Mouse (Mus musculus) neural tube, embryonic 11.5 days (tissue): Measurements from ENCODE around the gene Os9. TPM values are rescaled to one million over a fixed set of nuclear protein-coding genes. Genes with fewer than 3 reads are reported as not detected.
"Not testable (repeated sequence)": the region's sequence is repeated elsewhere in the genome, so short reads cannot be mapped to it uniquely, and the experiment has no call there.

Source experiments
- ATAC-seq: fragments of 200-750 bp; cut with Nextera tagmentation; 2 replicates; pipeline ENCODE4 v1.8.0; 2017; ENCODE audit warnings: moderate number of reproducible peaks, mild to moderate bottlenecking, moderate TSS enrichment, moderate library complexity; ENCODE audit not compliant: insufficient read depth, low FRiP score, low TSS enrichment
- DNase-seq: peaks from one replicate; pipeline ENCODE4 v3.0.0-alpha.2; 2015; ENCODE audit warnings: low spot score
- H3K27ac ChIP-seq: fragments of 300-500 bp; sonication (generic); 2 replicates; pipeline ENCODE4 v1.5.1; 2014; ENCODE audit warnings: low read depth, mild to moderate bottlenecking, low read length
- H3K27me3 ChIP-seq: fragments of 300-500 bp; sonication (generic); 2 replicates; pipeline ENCODE4 v1.6.1; 2014; ENCODE audit warnings: mild to moderate bottlenecking, low read length, mixed read lengths; ENCODE audit not compliant: control insufficient read depth, insufficient read depth
- H3K36me3 ChIP-seq: fragments of 300-500 bp; sonication (generic); 2 replicates; pipeline ENCODE4 v1.6.1; 2014; ENCODE audit warnings: mild to moderate bottlenecking, low read length, moderate library complexity, mixed read lengths; ENCODE audit not compliant: control insufficient read depth, insufficient read depth
- H3K4me1 ChIP-seq: fragments of 300-500 bp; sonication (generic); 2 replicates; pipeline ENCODE4 v1.6.1; 2014; ENCODE audit warnings: low read length, mixed read lengths; ENCODE audit not compliant: control insufficient read depth, insufficient read depth
- H3K4me2 ChIP-seq: fragments of 300-500 bp; sonication (generic); 2 replicates; pipeline ENCODE4 v1.6.1; 2014; ENCODE audit warnings: low read depth, mild to moderate bottlenecking, moderate library complexity
- H3K4me3 ChIP-seq: fragments of 300-500 bp; sonication (generic); 2 replicates; pipeline ENCODE4 v1.5.1; 2014; ENCODE audit warnings: low read depth, low read length
- H3K9ac ChIP-seq: fragments of 300-500 bp; sonication (generic); 2 replicates; pipeline ENCODE4 v1.6.1; 2014; ENCODE audit warnings: mild to moderate bottlenecking, low read length
- H3K9me3 ChIP-seq: fragments of 300-500 bp; sonication (generic); 2 replicates; pipeline ENCODE4 v1.6.1; 2016; ENCODE audit warnings: low read length; ENCODE audit not compliant: control insufficient read depth
- WGBS: fragments of 180-500 bp; shearing (Covaris S2); extraction: QIAGEN DNeasy Blood & Tissue Kit; methylation state at CpG from one replicate; pipeline ENCODE4 v1.1.7; 2014; 5-methylcytosine and 5-hydroxymethylcytosine counted together
- polyA plus RNA-seq: library from polyadenylated mRNA; unstranded; fragments of >200 nt; fragmentation: Nextera tagmentation; extraction: Ambion mirVana; gene quantifications from 2 replicates; pipeline ENCODE4 v1.2.1, GENCODE M21; 2014

Gene Os9
- polyA plus RNA-seq, 1 experiment from 2014 or later: 68.9 TPM

DNA sequence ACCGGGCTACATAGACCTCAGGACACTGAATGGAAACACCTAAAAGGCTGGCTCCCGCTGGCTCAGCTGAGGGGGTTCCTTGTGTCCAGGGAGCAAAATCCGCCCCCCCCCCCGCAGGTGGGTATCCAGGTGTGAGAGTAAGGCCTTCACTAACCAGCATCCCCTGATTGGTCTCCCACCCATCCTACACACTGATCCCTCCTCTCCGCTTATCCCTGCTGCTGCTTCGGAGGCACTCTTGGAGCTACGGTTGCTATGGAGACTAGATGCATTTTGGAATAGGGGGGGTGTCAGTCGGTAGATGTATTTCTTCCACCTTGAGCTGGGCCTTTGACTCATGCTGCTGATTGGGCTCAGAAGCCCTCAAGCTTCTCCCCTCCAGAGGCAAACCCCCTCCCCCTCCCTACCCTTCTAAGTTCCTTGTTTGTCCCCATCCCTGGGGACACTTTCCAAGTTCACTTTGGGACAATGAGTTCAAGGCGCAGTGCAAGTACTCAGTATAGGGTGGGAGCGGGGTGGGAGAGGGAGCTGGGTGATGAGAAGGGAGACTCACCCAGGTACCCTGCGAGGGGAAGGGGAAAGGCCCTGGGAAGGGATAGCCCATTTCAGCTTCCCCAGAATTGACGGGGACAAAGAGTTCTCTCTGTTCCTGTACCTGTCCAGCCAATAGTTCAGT, 42.8 kb downstream of the Os9 start:
- DNase-seq (peak; percentile 13), ATAC-seq (peak; percentile 29; the same call in 1 of the 2 replicates)
- H3K36me3 ChIP-seq: no peaks in the 10 kb centered on the region
- peaks cover 26% of the 10 kb centered on the region for H3K4me1 ChIP-seq
- peaks cover 55% of the 10 kb centered on the region for H3K27me3 ChIP-seq
- no peaks in the 10 kb centered on the region for H3K9me3 ChIP-seq
- H3K4me2 ChIP-seq: peak overlapping the region; percentile 100
- WGBS: 5% methylated on average over 11 of the region's 12 CpGs
- H3K4me3 ChIP-seq: peak overlapping the region; percentile 66
- no peak overlapping the region for H3K27ac ChIP-seq
- no peak overlapping the region for H3K9ac ChIP-seq

DNA sequence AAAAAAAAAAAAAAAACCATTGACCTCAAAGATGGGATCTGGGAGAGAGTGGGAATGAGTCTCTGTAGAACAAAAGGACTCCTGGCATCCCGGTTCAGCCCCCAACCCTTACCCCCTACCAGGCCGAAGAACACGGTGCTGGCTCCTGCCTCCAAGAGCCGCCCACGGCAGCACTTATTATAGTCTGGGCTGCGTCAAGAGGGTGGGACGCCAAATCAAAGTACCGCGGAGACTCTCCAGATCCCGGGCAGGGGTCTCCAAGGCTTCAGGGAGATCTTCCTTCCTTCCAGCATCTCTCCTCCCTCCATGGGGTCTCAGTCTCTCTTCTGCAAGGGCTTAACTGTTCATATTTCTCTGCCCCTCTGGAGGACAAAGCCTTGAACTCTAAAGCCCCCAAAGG, 43.4 kb downstream of the Os9 start:
- ATAC-seq: no peak
- Histone ChIP-seq H3K4me2 (no peak overlapping the region), H3K27me3 (peaks cover 49% of the 10 kb centered on the region), H3K4me3 (0 out of 2 replicates have a peak overlapping the region, but pooled peaks have one; percentile 8), H3K4me1 (peaks cover 26% of the 10 kb centered on the region), H3K36me3 (no peaks in the 10 kb centered on the region), H3K27ac (no peak overlapping the region), H3K9me3 (no peaks in the 10 kb centered on the region), H3K9ac (no peak overlapping the region)
- 3% methylated on average over 10 of the region's 10 CpGs for WGBS
- no peak for DNase-seq

DNA sequence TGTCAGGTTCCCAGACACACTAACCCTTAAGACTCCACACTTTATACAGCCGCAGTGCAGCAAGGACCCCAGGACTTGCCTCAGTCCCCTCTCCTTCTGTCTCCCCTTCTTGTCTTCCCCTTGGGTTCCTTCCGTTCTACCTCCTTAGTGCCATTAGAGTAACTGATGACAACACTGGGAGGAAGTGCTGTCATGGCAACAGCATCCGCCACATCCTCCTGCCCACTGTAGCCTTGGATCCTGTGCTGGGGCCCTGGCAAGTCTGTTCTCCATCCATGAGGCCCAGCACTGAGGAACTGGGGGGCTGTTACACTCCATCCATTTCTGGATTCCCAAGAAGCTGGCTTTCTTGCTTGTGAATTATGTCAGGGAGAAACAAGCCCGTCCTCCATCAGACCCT, 44.8 kb downstream of the Os9 start:
- 38% methylated on average over 4 of the region's 4 CpGs for WGBS
- no peak overlapping the region for H3K4me3 ChIP-seq
- H3K36me3 ChIP-seq: no peaks in the 10 kb centered on the region
- no peak overlapping the region for H3K27ac ChIP-seq
- no peak overlapping the region for H3K9ac ChIP-seq
- peaks cover 20% of the 10 kb centered on the region for H3K4me1 ChIP-seq
- DNase-seq: no peak
- no peaks in the 10 kb centered on the region for H3K9me3 ChIP-seq
- no peak for ATAC-seq
- peaks cover 35% of the 10 kb centered on the region for H3K27me3 ChIP-seq
- no peak overlapping the region for H3K4me2 ChIP-seq

DNA sequence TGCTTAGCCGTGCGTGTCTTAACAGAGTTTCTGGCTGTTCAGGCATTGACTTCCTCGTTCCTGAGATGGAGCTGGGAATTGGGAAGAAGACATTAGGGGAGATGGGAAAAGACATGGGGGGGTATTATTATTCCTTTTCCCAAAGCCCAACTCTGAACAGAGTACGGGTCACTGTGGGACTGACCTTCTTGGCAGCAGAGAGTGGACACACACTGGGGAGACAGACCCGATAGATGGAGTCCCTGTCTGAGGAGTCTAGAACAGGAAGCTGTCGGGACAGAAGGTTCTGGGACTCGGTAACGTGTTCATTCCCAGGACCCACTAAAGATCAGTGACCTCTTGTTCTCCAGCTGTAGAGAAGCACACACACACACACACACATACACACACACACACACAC, 45.3 kb downstream of the Os9 start:
- Histone ChIP-seq H3K9ac (no peak overlapping the region), H3K36me3 (no peaks in the 10 kb centered on the region), H3K4me2 (no peak overlapping the region), H3K9me3 (no peaks in the 10 kb centered on the region), H3K4me3 (no peak overlapping the region), H3K4me1 (peaks cover 19% of the 10 kb centered on the region), H3K27ac (no peak overlapping the region), H3K27me3 (peaks cover 31% of the 10 kb centered on the region)
- ATAC-seq: no peak
- DNase-seq: no peak
- 77% methylated on average over 8 of the region's 8 CpGs for WGBS

DNA sequence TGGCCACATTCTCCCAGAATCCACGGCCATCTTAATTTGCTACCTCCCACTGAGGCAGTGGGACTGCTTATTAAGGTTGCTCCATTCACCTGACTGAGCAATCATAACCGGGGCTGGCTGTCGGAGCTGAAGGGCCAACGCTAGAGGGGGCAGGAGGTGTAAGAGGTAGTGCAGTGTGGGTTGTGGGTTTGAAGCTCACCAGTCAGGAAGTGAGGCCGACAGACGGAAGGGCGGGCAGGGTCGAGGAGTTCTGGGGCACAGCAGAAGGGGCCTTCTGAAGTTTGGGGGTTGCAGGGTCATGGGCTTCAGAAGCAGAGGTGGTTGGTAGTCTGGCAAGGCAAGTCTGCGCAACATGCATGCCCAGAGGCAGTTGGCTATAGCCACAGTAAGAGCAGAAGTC, 45.9 kb downstream of the Os9 start, which contains the start of gene Agap2:
Gene Agap2 (plus strand): TSS at position 205 of the 400 bp plus-strand sequence.
- no peak within 1 kb of the TSS for H3K9ac ChIP-seq
- H3K36me3 ChIP-seq: no peaks in the 10 kb centered on the region
- H3K27ac ChIP-seq: no peak within 1 kb of the TSS
- ATAC-seq: no peak
- no peak for DNase-seq
- H3K27me3 ChIP-seq: peaks cover 25% of the 10 kb centered on the region
- H3K4me2 ChIP-seq: no peak within 1 kb of the TSS
- peaks cover 18% of the 10 kb centered on the region for H3K4me1 ChIP-seq
- no peaks in the 10 kb centered on the region for H3K9me3 ChIP-seq
- H3K4me3 ChIP-seq: no peak within 1 kb of the TSS
- 64% methylated on average over 9 of the region's 9 CpGs for WGBS

DNA sequence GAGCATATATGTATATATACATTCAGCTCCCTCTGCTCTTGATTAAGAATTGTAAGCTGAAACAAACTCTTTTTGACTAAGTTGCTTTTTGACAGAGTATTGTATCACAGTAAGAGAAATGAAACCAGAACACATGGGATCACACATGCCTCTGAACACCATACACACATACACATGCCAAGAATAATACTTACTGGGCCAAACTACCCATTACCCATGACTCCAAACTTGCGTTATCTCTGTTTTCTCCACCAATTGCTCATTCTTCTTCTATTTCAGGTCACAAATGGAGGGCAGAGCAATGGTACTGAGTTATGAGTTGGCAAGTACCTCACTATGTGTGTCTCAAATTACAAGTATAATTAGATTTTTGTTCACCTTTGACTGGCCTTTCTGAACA, 47.0 kb downstream of the Os9 start:
- Histone ChIP-seq H3K27me3 (peaks cover 14% of the 10 kb centered on the region), H3K36me3 (no peaks in the 10 kb centered on the region), H3K27ac (no peak overlapping the region), H3K9ac (no peak overlapping the region), H3K9me3 (no peaks in the 10 kb centered on the region), H3K4me3 (no peak overlapping the region), H3K4me1 (peaks cover 10% of the 10 kb centered on the region), H3K4me2 (no peak overlapping the region)
- DNase-seq (no peak), ATAC-seq (no peak)
- 90% methylated on average over 1 of the region's 1 CpGs for WGBS

DNA sequence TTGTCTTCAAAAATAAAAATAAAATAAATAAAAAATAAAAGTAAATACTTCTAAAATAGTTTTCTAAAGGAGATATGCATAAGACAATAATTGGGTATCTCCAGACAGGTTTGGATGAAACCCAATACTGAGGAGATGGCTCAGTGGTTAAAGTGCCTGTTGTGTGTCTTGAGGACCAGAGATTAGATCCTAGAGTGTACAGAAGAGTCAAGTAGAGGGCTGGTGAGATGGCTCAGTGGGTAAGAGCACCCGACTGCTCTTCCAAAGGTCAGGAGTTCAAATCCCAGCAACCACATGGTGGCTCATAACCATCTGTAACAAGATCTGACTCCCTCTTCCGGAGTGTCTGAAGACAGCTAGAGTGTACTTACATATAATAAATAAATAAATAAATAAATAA, 48.0 kb downstream of the Os9 start:
- 78% methylated on average over 2 of the region's 2 CpGs for WGBS
- not testable (repeated sequence) for DNase-seq, H3K9ac ChIP-seq, H3K4me2 ChIP-seq, H3K4me3 ChIP-seq, H3K9me3 ChIP-seq, ATAC-seq, H3K27me3 ChIP-seq, H3K36me3 ChIP-seq, H3K27ac ChIP-seq
- H3K4me1 ChIP-seq: peaks cover 18% of the 10 kb centered on the region

DNA sequence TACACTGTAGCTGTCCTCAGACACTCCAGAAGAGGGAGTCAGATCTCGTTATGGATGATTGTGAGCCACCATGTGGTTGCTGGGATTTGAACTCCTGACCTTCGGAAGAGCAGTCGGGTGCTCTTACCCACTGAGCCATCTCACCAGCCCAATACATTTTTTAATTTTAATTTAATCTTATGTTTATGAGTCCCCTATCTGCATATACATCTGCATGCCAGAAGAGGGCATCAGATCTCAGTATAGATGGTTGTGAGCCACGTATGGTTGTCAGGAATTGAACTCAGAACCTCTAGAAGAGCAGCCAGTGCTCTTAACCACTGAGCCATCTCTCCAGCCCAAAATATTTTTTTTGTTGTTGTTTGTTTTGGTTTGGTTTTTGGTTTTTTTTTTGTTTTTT, 48.7 kb downstream of the Os9 start:
- peaks cover 11% of the 10 kb centered on the region for H3K36me3 ChIP-seq
- not testable (repeated sequence) for H3K4me2 ChIP-seq, H3K27me3 ChIP-seq, H3K9me3 ChIP-seq, H3K4me3 ChIP-seq, ATAC-seq, H3K27ac ChIP-seq, H3K9ac ChIP-seq, DNase-seq
- peaks cover 16% of the 10 kb centered on the region; the same call in 1 of the 2 replicates for H3K4me1 ChIP-seq
- 85% methylated on average over 4 of the region's 4 CpGs for WGBS

DNA sequence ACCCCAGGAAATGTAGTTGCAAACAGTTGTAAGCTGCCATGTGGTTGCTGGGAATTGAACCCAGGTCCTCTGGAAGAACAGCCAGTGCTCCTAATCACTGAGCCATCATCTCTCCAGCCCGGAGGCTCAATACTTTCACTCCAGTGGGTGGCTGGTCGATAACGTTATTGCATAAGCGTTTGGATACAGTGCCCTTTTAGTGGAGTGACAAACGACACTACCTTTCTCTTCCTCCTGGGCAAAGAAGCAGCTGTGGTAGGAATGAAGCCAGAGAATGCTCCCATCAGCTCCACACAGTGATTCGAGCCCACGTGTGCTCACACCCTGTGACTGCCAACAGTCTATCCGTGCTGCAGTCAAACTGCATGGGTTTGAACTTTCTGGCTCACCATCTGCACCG, 49.7 kb downstream of the Os9 start:
- ATAC-seq (no peak), DNase-seq (no peak)
- Histone ChIP-seq H3K4me2 (peak overlapping the region; percentile 88), H3K9me3 (no peaks in the 10 kb centered on the region), H3K27ac (no peak overlapping the region), H3K4me3 (peak overlapping the region; percentile 63), H3K36me3 (peaks cover 21% of the 10 kb centered on the region), H3K4me1 (peaks cover 16% of the 10 kb centered on the region; the same call in 1 of the 2 replicates), H3K27me3 (no peaks in the 10 kb centered on the region), H3K9ac (no peak overlapping the region; the same call in 1 of the 2 replicates)
- 78% methylated on average over 9 of the region's 9 CpGs for WGBS
